Mouse (Mus musculus) cerebellum, adult 2 months (tissue): ENCODE results near the gene Sh2d3c. TPM values are rescaled to one million over a fixed set of nuclear protein-coding genes. Genes with fewer than 3 reads are reported as not detected.

Experiments used
- DNase-seq, 2 experiments: peaks; one replicate each; pipeline ENCODE4 v3.0.0; 2021
- H3K27ac ChIP-seq: fragments of 200-500 bp; 2 replicates; pipeline ENCODE4 v1.5.1; 2012; ENCODE audit warnings: low read length, control low read depth, inconsistent platforms; ENCODE audit not compliant: insufficient read depth
- H3K27me3 ChIP-seq: fragments of 200-500 bp; 2 replicates; pipeline ENCODE4 v1.6.1; 2012; ENCODE audit warnings: inconsistent platforms, mild to moderate bottlenecking, low read length, moderate library complexity; ENCODE audit not compliant: control insufficient read depth, insufficient read depth
- H3K4me1 ChIP-seq: fragments of 200-500 bp; 2 replicates; pipeline ENCODE4 v1.6.1; 2011; ENCODE audit warnings: low read length; ENCODE audit not compliant: control insufficient read depth, insufficient read depth
- H3K4me3 ChIP-seq: fragments of 200-500 bp; replicated peaks from 2 replicates; pipeline ENCODE3; 2011; ENCODE audit warnings: mild to moderate bottlenecking, low read depth, low read length, control low read depth; ENCODE audit not compliant: insufficient read depth
- CTCF ChIP-seq: fragments of 200-500 bp; IDR thresholded peaks from 2 replicates; pipeline ENCODE4 v1.5.1; 2011; ENCODE audit warnings: low read depth, mild to moderate bottlenecking, control low read depth, low read length, moderate library complexity, borderline replicate concordance; ENCODE audit not compliant: insufficient read depth
- POLR2A ChIP-seq: fragments of 200-500 bp; IDR thresholded peaks from 2 replicates; pipeline ENCODE4 v1.6.1; 2011; ENCODE audit warnings: low read length, control low read depth, borderline replicate concordance; ENCODE audit not compliant: insufficient read depth
- WGBS: fragments of 180-500 bp; shearing (Covaris S2); methylation state at CpG from one replicate; pipeline ENCODE4 v1.1.7; 2018; 5-methylcytosine and 5-hydroxymethylcytosine counted together
- polyA plus RNA-seq: library from polyadenylated mRNA; depleted of rRNA; stranded (reverse); fragments of >200 nt; gene quantifications from 2 replicates; pipeline ENCODE4 v1.2.3, GENCODE M21; 2012

The Sh2d3c gene
- polyA plus RNA-seq, 1 experiment = 47.0 TPM

DNA sequence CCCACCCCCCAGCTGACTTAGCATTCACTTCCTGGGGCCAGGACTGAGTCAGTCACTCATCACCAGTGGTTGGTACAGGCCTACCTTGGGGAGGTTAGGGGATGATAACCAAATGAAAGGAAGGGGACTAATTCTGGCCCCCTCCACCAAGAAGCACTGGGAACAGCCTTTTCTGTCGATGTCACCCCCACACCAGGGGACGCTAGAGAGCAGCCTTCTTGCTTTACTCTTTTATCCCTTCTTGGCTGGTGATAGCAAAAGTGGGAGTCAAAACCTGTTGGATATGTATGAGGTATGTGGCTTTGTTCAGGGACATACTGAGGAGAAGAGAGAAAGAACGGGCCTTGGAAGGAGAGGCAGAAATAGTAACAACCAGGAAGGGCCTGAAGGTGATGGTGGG, 42.5 kb downstream of the Sh2d3c start:
- Histone ChIP-seq H3K4me3 (no peak overlapping the region), H3K27ac (no peak overlapping the region), H3K4me1 (peaks cover 19% of the 10 kb centered on the region), H3K27me3 (no peaks in the 10 kb centered on the region)
- WGBS = 78% methylated on average over 3 of the region's 3 CpGs
- TF ChIP-seq POLR2A (no peak), CTCF (no peak)
- DNase-seq = no peak

- H3K27me3 ChIP-seq = no peaks in the 10 kb centered on the region
- 50% methylated on average over 12 of the region's 12 CpGs for WGBS
- TF ChIP-seq CTCF (no peak), POLR2A (no peak)
- peaks cover 12% of the 10 kb centered on the region; the same call in 1 of the 2 replicates for H3K4me1 ChIP-seq
- H3K27ac ChIP-seq = no peak overlapping the region
- DNase-seq = no peak
- H3K4me3 ChIP-seq = no peak overlapping the region
Measured at GRCm38 (mm10) chr2:32767241-32767640, 46.4 kb downstream of the Sh2d3c start.

GRCm38 (mm10) chr2:32768661-32769285, 47.9 kb downstream of the Sh2d3c start:
- Histone ChIP-seq H3K27me3 (no peaks in the 10 kb centered on the region), H3K4me3 (no peak overlapping the region), H3K4me1 (peaks cover 12% of the 10 kb centered on the region; the same call in 1 of the 2 replicates), H3K27ac (no peak overlapping the region)
- peak; percentile 56 to 63 for DNase-seq
- 35% methylated on average over 19 of the region's 19 CpGs for WGBS
- no peak for TF ChIP-seq CTCF
- no peak for TF ChIP-seq POLR2A

GRCm38 (mm10) chr2:32769327-32770085, 48.7 kb downstream of the Sh2d3c start:
- H3K27ac ChIP-seq = no peak overlapping the region
- DNase-seq = no peak
- TF ChIP-seq POLR2A = no peak
- no peak for TF ChIP-seq CTCF
- H3K4me1 ChIP-seq = peaks cover 12% of the 10 kb centered on the region; the same call in 1 of the 2 replicates
- no peak overlapping the region for H3K4me3 ChIP-seq
- 58% methylated on average over 5 of the region's 5 CpGs for WGBS
- H3K27me3 ChIP-seq = no peaks in the 10 kb centered on the region

DNA sequence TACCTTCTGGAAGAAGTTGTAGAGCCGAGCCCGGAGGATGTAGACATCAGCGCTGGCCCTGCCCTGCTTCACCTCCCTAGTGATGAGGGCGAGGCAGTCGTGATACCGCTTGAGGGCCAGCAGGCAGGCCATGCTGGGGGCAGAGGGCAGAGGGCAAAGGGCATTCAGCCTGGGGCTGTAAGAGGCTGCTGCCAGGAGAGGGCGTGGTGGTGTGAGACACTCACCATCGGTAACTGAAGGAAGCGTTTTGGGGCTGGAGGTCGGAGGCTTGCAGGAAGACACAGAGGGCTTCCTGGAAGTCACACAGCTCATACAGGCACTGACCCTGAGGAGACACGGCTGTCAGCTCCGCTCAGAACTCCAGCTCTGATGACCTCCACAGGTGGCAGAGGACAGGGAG, 51.0 kb downstream of the Sh2d3c start:
- WGBS = 46% methylated on average over 12 of the region's 12 CpGs
- Histone ChIP-seq H3K4me3 (no peak overlapping the region), H3K27ac (no peak overlapping the region), H3K27me3 (no peaks in the 10 kb centered on the region), H3K4me1 (peaks cover 12% of the 10 kb centered on the region; the same call in 1 of the 2 replicates)
- TF ChIP-seq CTCF (no peak), POLR2A (no peak)
- DNase-seq = no peak

DNA sequence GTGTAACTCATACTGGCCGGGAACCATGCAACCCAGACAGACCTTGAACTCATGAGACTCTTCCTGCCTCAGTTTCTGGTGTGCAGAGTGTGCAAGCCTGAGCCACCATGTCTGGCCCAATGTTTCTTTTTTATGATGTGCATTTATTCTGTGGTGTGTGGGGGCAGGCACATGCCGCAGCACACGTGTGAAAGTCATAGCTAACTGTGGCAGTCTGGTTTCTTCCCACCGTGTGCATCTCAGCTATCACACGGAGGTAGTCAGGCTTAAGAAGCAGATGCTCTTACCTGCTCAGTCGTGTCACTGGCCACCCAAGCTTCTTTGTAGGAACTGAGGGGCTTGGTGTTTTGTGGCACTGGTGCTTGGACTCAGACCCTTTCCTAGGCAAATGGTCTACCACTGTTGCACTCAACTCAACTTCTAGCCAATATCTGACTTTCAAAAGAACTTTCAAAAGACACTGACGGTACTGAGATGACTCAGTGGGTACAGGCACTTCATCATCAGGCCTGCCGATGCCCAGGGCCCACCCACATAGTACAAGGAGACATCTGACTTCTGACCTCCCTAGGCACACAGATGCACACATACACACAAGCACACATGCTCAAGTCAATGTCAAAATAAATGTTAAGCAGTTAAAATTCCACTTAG, 51.9 kb downstream of the Sh2d3c start:
- no peak overlapping the region for H3K4me3 ChIP-seq
- no peak overlapping the region for H3K27ac ChIP-seq
- peaks cover 7% of the 10 kb centered on the region; the same call in 1 of the 2 replicates for H3K4me1 ChIP-seq
- TF ChIP-seq POLR2A = no peak
- no peaks in the 10 kb centered on the region for H3K27me3 ChIP-seq
- WGBS = 81% methylated on average over 8 of the region's 8 CpGs
- DNase-seq = no peak

- Histone ChIP-seq H3K4me1 (0 out of 2 replicates have a peak, but pooled peaks cover 3% of the 10 kb centered on the region), H3K27me3 (no peaks in the 10 kb centered on the region), H3K4me3 (peak within 1 kb of the TSS; percentile 85), H3K27ac (no peak within 1 kb of the TSS)
- TF ChIP-seq POLR2A = peak; percentile 47; the same call in 1 of the 2 replicates
- TF ChIP-seq CTCF = no peak
- peak; percentile 97 to 98 for DNase-seq
- under 1% methylated on average over 46 of the region's 46 CpGs for WGBS
Measured at GRCm38 (mm10) chr2:32775359-32776074, 54.7 kb downstream of the Sh2d3c start, which contains the start of the genes Ttc16 and Ptrh1. Gene Ttc16, minus strand, starts transcription at chr2:32775633. Gene Ptrh1, plus strand, starts transcription at chr2:32775786.

DNA sequence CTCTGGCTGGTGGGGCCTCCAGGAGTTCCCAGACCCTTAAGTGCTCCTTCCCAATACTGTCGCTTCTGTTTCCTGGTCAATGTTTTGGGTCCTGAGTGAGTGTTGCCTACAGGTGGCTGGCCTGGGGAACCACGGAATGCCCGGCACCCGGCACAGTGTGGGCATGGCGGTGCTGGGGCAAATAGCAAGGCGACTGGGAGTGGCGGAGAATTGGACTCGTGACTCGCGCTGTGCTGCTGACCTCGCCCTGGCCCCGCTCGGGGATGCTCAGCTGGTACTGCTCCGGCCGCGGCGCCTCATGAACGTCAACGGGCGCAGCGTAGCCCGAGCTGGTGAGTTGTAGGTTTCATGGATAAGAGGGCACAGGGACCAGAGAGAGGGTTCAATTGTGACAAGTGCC, 55.3 kb downstream of the Sh2d3c start:
- no peak for TF ChIP-seq CTCF
- DNase-seq = no peak
- WGBS = 25% methylated on average over 22 of the region's 22 CpGs
- H3K4me3 ChIP-seq = no peak overlapping the region
- no peaks in the 10 kb centered on the region for H3K27me3 ChIP-seq
- 0 out of 2 replicates have a peak, but pooled peaks cover 3% of the 10 kb centered on the region for H3K4me1 ChIP-seq
- H3K27ac ChIP-seq = no peak overlapping the region
